Mouse (Mus musculus) cerebellum, postnatal 36 days (tissue): ENCODE data around the gene Iqcf3.
"Not testable (repeated sequence)": the region's sequence is repeated elsewhere in the genome, so short reads cannot be mapped to it uniquely, and the experiment has no call there.

Experiments
- DNase-seq, 2 experiments: peaks; one replicate each; pipeline ENCODE4 v3.0.0; 2021 to 2022; ENCODE audit warnings: mixed read lengths in 2 of 2

The Iqcf3 gene

GRCm38 (mm10) chr9:106561531-106561930 is at the start of gene Iqcf3:
Gene Iqcf3, minus strand, starts transcription at chr9:106561631.
- no peak for DNase-seq

- DNase-seq, result no peak
These were observed 49.3 kb upstream of the Iqcf3 start for GRCm38 (mm10) chr9:106610727-106611126.

GRCm38 (mm10) chr9:106600546-106600945 is 39.1 kb upstream of the Iqcf3 start:
- peak; percentile 43 to 44 for DNase-seq

- no peak for DNase-seq
These were observed 37.0 kb upstream of the Iqcf3 start for GRCm38 (mm10) chr9:106598466-106598865.

GRCm38 (mm10) chr9:106595836-106596235 is 34.4 kb upstream of the Iqcf3 start:
- DNase-seq, result no peak

GRCm38 (mm10) chr9:106595402-106595801 is 34.0 kb upstream of the Iqcf3 start:
- not testable (repeated sequence) for DNase-seq

- DNase-seq, result no peak
These were observed 30.7 kb upstream of the Iqcf3 start for GRCm38 (mm10) chr9:106592158-106592557.

- no peak for DNase-seq
These were observed 21.1 kb upstream of the Iqcf3 start for GRCm38 (mm10) chr9:106582552-106582951.

GRCm38 (mm10) chr9:106580016-106580415 is 18.6 kb upstream of the Iqcf3 start:
- DNase-seq, result no peak

- DNase-seq, result no peak
These were observed 14.7 kb upstream of the Iqcf3 start for GRCm38 (mm10) chr9:106576112-106576511.

GRCm38 (mm10) chr9:106573366-106573765 is 11.9 kb upstream of the Iqcf3 start:
- DNase-seq, result no peak

GRCm38 (mm10) chr9:106572186-106572585 is 10.8 kb upstream of the Iqcf3 start:
- no peak for DNase-seq

- DNase-seq, result no peak
These were observed 9.5 kb upstream of the Iqcf3 start, which contains the start of gene Iqcf4 for GRCm38 (mm10) chr9:106570896-106571295. Gene Iqcf4, minus strand, starts transcription at chr9:106570996.

- DNase-seq, result no peak
These were observed 5.0 kb upstream of the Iqcf3 start for GRCm38 (mm10) chr9:106566437-106566836.

GRCm38 (mm10) chr9:106564025-106564424 is 2.6 kb upstream of the Iqcf3 start:
- DNase-seq, result no peak

GRCm38 (mm10) chr9:106562291-106562690 is 860 bp upstream of the Iqcf3 start:
- no peak for DNase-seq

GRCm38 (mm10) chr9:106534975-106535374 is 26.5 kb downstream of the Iqcf3 start:
- no peak for DNase-seq

GRCm38 (mm10) chr9:106534296-106534695 is 27.1 kb downstream of the Iqcf3 start:
- no peak for DNase-seq

GRCm38 (mm10) chr9:106531833-106532232 is 29.6 kb downstream of the Iqcf3 start:
- no peak for DNase-seq

GRCm38 (mm10) chr9:106519909-106520308 is 41.5 kb downstream of the Iqcf3 start:
- DNase-seq, result no peak

GRCm38 (mm10) chr9:106519433-106519832 is 42.0 kb downstream of the Iqcf3 start:
- DNase-seq, result no peak

- no peak for DNase-seq
These were observed 47.2 kb downstream of the Iqcf3 start, which contains the start of gene Iqcf5 for GRCm38 (mm10) chr9:106514273-106514672. Gene Iqcf5, plus strand, starts transcription at chr9:106514573.

GRCm38 (mm10) chr9:106513566-106513965 is 47.9 kb downstream of the Iqcf3 start:
- DNase-seq, result no peak

- DNase-seq, result no peak
These were observed 48.5 kb downstream of the Iqcf3 start for GRCm38 (mm10) chr9:106512729-106513450.

- no peak for DNase-seq
These were observed 52.1 kb downstream of the Iqcf3 start for GRCm38 (mm10) chr9:106509356-106509755.
